Mouse (Mus musculus) kidney, adult 18-20 months (tissue): Measurements from ENCODE around the gene 1700013G24Rik.
A peak's percentile ranks its signal among the peaks of the same experiment; 100 is the strongest.

Experiments
- DNase-seq: peaks from one replicate; pipeline ENCODE4 v3.0.0; 2021

The 1700013G24Rik gene

GRCm38 (mm10) chr4:137497892-137498722 lies 45.0 kb downstream of the 1700013G24Rik start:
- peak; percentile 37 for DNase-seq

GRCm38 (mm10) chr4:137498882-137499583 lies 45.9 kb downstream of the 1700013G24Rik start:
- DNase-seq, result no peak

- DNase-seq, result no peak
Measured at GRCm38 (mm10) chr4:137500149-137500548, 47.1 kb downstream of the 1700013G24Rik start.

- no peak for DNase-seq
Measured at GRCm38 (mm10) chr4:137500953-137501352, 47.9 kb downstream of the 1700013G24Rik start.

GRCm38 (mm10) chr4:137502183-137502582 lies 49.1 kb downstream of the 1700013G24Rik start:
- no peak for DNase-seq

- DNase-seq, result no peak
Measured at GRCm38 (mm10) chr4:137502801-137503200, 49.7 kb downstream of the 1700013G24Rik start.

- DNase-seq, result no peak
Measured at GRCm38 (mm10) chr4:137503509-137503971, 50.5 kb downstream of the 1700013G24Rik start.
